Mouse (Mus musculus) forebrain, embryonic 10.5 days (tissue): Measurements from ENCODE around the gene Sema5b. TPM values are rescaled to one million over a fixed set of nuclear protein-coding genes. Genes with fewer than 3 reads are reported as not detected.

Experiments used
- DNase-seq: peaks from one replicate; pipeline ENCODE4 v3.0.0-alpha.2; 2017; ENCODE audit warnings: low spot score; ENCODE audit errors: extremely low spot score
- H3K27ac ChIP-seq: fragments of 300-500 bp; sonication (generic); 2 replicates; pipeline ENCODE4 v1.5.1; 2016; ENCODE audit warnings: mild to moderate bottlenecking
- H3K27me3 ChIP-seq: fragments of 300-500 bp; sonication (generic); 2 replicates; pipeline ENCODE4 v1.6.1; 2016; ENCODE audit warnings: mild to moderate bottlenecking; ENCODE audit not compliant: poor library complexity, severe bottlenecking
- H3K36me3 ChIP-seq: fragments of 300-500 bp; sonication (generic); replicated peaks from 2 replicates; pipeline ENCODE4 v1.6.1; 2016; ENCODE audit warnings: mild to moderate bottlenecking, moderate library complexity
- H3K4me1 ChIP-seq: fragments of 300-500 bp; sonication (generic); 2 replicates; pipeline ENCODE4 v1.6.1; 2016
- H3K4me3 ChIP-seq: fragments of 300-500 bp; sonication (generic); 2 replicates; pipeline ENCODE4 v1.5.1; 2016; ENCODE audit warnings: mild to moderate bottlenecking, moderate library complexity
- H3K9me3 ChIP-seq: fragments of 300-500 bp; sonication (generic); 2 replicates; pipeline ENCODE4 v1.6.1; 2016; ENCODE audit warnings: mild to moderate bottlenecking, moderate library complexity
- WGBS: fragments of 180-500 bp; shearing (Covaris S2); methylation state at CpG from one replicate; pipeline ENCODE4 v1.1.7; 2016; 5-methylcytosine and 5-hydroxymethylcytosine counted together
- polyA plus RNA-seq: library from polyadenylated mRNA; unstranded; fragments of >200 nt; fragmentation: Nextera tagmentation; extraction: Ambion mirVana; gene quantifications from 2 replicates; pipeline ENCODE4 v1.2.1, GENCODE M21; 2016

The Sema5b gene
- polyA plus RNA-seq, 1 experiment from 2014 or later = 37.5 TPM

DNA sequence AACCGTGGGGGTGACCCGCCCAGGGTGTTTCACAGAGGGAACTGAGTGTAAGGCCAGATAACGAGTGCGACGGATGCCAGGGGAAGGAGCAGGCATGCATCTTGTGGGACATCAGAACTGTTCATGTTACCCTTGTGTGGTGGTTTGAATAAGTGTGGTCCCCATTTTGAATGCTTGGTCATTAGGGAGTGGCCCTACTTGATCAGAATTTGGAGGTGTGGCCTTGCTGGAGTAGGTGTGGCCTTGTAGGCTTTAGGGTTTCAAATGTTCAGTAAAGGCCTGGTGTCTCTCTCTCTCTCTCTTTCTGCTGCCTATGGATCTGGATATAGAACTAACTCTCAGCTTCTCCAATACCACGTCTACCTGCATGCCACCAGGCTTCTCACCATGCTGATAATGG is 60.5 kb downstream of the Sema5b start:
- DNase-seq = no peak
- peaks cover 15% of the 10 kb centered on the region; the same call in 1 of the 2 replicates for H3K27me3 ChIP-seq
- no peak overlapping the region for H3K27ac ChIP-seq
- peaks cover 27% of the 10 kb centered on the region for H3K36me3 ChIP-seq
- H3K4me1 ChIP-seq = peaks cover 90% of the 10 kb centered on the region
- WGBS = 91% methylated on average over 6 of the region's 6 CpGs
- no peaks in the 10 kb centered on the region for H3K9me3 ChIP-seq
- H3K4me3 ChIP-seq = no peak overlapping the region

DNA sequence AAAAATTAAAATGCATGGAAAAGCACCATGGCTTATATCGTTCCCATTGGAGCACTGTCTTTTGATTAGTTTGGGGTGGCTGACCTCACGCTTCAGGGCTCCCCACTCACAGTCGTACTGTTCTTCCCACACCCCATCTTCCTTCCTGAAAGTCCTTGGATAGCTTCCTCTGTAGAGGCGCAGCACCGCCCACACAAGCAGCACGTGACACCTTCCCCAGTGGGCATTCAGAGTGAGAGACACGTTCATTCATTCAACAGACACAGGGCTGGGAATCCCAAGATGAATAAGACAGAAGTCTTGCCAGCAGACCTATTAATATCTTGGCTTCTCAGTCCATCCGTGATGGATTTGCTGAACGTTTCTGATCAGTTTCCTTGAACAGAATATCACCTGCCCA is 61.6 kb downstream of the Sema5b start:
- H3K36me3 ChIP-seq = peaks cover 27% of the 10 kb centered on the region
- no peak for DNase-seq
- no peaks in the 10 kb centered on the region for H3K9me3 ChIP-seq
- peaks cover 15% of the 10 kb centered on the region; the same call in 1 of the 2 replicates for H3K27me3 ChIP-seq
- H3K4me3 ChIP-seq = no peak overlapping the region
- no peak overlapping the region for H3K27ac ChIP-seq
- peaks cover 88% of the 10 kb centered on the region for H3K4me1 ChIP-seq
- 88% methylated on average over 9 of the region's 9 CpGs for WGBS

DNA sequence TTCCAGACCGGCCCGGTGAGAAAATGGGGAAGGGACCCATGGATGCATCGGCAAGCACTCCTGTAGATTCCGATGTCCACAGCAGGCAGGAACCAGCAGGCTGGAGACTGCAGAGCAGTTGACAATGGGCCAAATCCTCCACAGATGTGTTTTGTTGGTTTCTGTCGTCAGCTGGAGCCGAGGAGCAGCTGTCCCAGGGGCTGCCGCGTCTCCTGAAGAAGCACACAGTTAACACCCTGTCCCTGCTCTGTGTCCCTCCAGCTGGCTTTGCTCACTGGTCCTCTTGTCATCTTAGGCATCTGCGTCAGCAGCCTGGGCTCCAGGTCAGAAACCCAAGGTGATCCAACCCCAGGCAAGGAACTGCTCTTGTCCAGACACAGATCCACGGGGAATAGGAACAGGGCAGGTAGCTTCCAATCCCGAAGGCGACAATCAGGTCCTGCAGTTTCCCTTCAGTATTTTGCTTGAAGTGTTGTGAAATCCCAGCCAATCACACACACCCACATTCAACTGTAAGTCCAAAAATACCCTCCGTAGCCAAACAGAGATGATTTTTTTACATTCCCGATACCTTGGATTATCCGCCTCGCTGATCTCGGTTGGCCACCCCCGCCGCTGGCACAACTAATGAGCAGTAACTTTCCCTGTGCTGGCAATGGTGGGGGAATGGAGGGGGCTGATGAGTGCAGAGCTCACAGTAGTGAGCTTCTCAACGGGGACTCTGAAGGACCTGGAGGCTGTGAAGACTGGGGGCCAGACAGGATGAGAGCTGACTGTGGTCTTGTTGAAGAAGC is 63.0 kb downstream of the Sema5b start:
- Histone ChIP-seq H3K9me3 (no peaks in the 10 kb centered on the region), H3K4me1 (peaks cover 85% of the 10 kb centered on the region), H3K36me3 (peaks cover 20% of the 10 kb centered on the region), H3K27ac (peak overlapping the region; percentile 54; the same call in 1 of the 2 replicates), H3K4me3 (no peak overlapping the region), H3K27me3 (peaks cover 15% of the 10 kb centered on the region; the same call in 1 of the 2 replicates)
- DNase-seq = no peak
- 74% methylated on average over 20 of the region's 20 CpGs for WGBS

DNA sequence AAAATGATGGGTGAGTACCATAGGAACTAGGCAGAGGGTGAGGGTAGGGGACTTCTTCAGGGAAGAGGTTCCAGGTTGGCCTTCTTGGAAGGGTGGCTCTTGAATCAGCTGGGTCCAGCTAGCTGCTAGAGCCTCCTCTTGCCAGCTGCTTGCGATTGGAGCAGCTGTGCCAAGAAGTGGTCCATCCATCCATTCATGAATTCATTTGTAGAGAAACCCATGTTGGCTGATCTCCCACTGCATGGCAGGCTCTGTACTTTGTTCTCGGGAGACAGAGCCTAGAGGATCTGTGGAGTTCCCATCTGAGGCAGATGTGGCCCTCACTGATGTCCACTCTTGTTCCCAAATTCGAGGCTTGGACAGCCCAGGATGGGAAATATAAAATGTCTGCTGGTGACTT is 66.3 kb downstream of the Sema5b start:
- DNase-seq = no peak
- peaks cover 75% of the 10 kb centered on the region for H3K4me1 ChIP-seq
- peaks cover 11% of the 10 kb centered on the region; the same call in 1 of the 2 replicates for H3K27me3 ChIP-seq
- H3K27ac ChIP-seq = no peak overlapping the region
- no peaks in the 10 kb centered on the region; the same call in none of the 2 replicates for H3K36me3 ChIP-seq
- no peak overlapping the region for H3K4me3 ChIP-seq
- 88% methylated on average over 3 of the region's 3 CpGs for WGBS
- H3K9me3 ChIP-seq = no peaks in the 10 kb centered on the region

DNA sequence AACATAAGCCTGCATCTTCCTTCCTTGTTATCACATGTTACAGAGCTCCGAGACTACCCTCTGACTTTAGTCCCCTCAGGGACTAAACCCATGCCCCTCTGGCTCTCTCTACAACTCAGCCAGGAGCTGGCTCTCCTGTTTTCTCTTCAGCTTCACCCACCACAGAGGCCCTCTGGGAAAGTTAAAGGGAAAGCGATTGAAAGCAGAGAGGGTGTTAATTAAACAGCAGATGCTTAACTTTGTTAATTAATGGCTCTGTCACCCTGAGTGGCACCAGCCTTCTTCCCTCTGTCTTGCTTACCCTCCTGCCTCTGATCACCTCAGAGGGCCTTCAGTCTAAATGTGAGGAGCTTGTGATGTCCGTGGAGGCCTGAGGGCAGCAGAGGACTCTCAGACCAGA is 67.3 kb downstream of the Sema5b start:
- H3K4me1 ChIP-seq = peaks cover 66% of the 10 kb centered on the region
- WGBS = 38% methylated on average over 3 of the region's 3 CpGs
- H3K27ac ChIP-seq = no peak overlapping the region

DNA sequence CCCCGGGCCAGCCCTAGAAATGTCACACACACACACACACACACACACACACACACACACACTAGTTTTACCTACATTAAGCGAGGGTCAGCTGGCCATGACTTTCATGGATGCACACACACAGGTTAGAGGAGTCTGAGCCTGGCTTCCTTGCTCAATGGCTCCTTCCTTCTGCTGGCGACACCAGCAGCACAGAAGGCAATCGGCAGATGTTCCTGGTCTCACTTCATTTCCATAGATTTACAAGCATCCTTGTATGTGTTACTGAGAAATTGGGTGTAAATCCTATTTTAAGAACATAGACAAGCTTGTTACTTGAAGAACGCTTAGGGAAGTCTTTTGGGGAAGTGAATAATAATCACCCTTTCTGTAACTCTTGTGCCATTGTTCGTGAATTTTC is 68.6 kb downstream of the Sema5b start:
- H3K27me3 ChIP-seq = no peaks in the 10 kb centered on the region
- no peak for DNase-seq
- no peaks in the 10 kb centered on the region; the same call in 1 of the 2 replicates for H3K36me3 ChIP-seq
- WGBS = 91% methylated on average over 6 of the region's 6 CpGs
- H3K9me3 ChIP-seq = no peaks in the 10 kb centered on the region
- no peak overlapping the region for H3K4me3 ChIP-seq
- no peak overlapping the region for H3K27ac ChIP-seq
- H3K4me1 ChIP-seq = peaks cover 66% of the 10 kb centered on the region

More for the DNA sequence above, 67.3 kb downstream of the Sema5b start:
- Histone ChIP-seq H3K9me3 (no peaks in the 10 kb centered on the region), H3K4me3 (no peak overlapping the region), H3K36me3 (no peaks in the 10 kb centered on the region; the same call in none of the 2 replicates), H3K27me3 (peaks cover 5% of the 10 kb centered on the region; the same call in 1 of the 2 replicates)
- DNase-seq = no peak

DNA sequence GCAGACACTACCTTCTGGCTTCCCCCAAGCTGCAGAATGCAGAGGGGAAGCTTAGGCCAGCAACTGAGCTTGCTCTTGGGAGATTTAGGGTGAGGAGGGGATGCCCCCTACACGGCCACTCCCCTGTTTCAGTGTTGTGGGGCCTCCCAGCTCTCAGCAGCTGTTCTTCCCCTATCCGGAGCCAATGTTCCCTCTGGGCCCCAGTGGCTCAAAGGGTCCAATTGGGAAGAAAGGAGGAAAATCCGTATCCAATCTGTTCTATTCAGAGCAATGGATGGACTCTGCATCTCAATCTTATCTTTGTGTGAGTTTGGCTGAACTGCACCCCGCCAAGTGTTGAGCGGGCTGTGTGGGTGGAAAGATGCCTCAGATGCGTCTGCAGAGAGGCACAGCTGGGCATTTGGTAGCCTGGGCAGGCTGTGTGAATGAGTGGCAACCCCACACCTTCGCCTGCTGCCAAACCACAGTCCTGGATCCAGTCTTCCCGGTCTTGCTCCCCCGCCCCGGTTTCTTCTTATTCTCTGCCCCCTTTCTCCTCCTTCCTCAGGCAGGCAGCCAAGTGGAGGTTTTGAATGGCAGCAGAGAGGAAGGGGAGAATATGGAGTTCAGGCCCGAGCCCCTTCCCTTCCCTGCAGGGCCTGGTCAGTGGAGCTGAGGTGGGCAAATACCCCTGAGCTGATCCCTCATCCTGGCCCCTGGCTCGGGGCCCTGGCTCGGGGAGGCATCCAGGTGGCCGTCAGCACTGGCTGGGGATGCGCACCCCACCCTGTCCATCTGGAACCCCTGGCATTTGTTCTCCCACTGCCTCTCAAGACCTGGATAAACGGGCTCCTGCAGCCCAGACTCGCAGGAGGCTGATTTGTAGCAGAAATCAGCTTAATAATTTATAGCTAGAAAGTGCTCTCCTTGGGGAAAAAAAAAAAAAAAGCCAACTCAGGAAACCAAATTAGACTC is 73.2 kb downstream of the Sema5b start:
- peak overlapping the region; percentile 72 for H3K27ac ChIP-seq
- H3K4me3 ChIP-seq = no peak overlapping the region
- no peaks in the 10 kb centered on the region for H3K9me3 ChIP-seq
- 66% methylated on average over 17 of the region's 17 CpGs for WGBS
- peaks cover 9% of the 10 kb centered on the region for H3K36me3 ChIP-seq
- no peak for DNase-seq
- no peaks in the 10 kb centered on the region for H3K27me3 ChIP-seq
- peaks cover 34% of the 10 kb centered on the region for H3K4me1 ChIP-seq

DNA sequence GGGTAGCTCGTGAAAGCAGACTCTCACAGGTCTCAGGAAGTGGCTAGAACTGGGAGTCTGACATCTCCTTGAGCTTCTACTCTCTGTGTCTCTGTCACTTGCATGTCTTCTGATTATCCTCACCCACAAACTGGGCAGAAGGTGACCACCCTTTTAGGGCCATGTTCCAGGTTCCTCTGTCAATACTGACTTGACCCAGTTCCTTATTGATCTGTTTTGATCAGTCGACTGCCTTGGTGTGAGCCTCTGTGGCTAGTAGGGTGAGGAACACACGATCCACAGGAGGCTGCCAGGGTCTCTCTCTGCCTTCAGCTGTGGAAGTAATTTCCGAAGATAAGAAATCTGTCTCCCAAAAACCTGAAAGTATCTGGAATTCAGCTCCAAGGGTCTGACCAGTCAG is 76.8 kb downstream of the Sema5b start:
- DNase-seq = no peak
- no peaks in the 10 kb centered on the region for H3K27me3 ChIP-seq
- no peak overlapping the region for H3K27ac ChIP-seq
- 87% methylated on average over 4 of the region's 4 CpGs for WGBS
- H3K4me1 ChIP-seq = peaks cover 22% of the 10 kb centered on the region
- no peaks in the 10 kb centered on the region for H3K9me3 ChIP-seq
- H3K36me3 ChIP-seq = peaks cover 13% of the 10 kb centered on the region
- no peak overlapping the region for H3K4me3 ChIP-seq

DNA sequence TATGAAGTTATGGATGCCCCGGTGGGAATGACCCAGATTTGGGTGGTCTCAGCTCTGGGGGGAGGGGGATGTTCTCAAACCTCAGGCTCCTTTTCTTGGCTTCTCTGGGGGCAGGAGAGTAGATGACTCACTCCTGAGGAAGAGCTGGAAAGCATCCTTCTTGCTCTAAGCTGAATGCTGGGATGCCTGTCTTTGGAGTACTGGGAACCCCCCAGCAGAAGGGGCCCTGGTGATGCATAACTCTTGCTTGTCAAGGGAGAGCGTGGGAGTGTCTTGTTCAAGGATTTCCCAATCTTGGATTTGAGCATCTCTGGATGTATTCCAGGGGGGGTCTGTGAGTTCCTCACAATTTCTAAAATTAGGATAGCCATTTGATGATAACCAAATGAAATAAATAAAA is 82.1 kb downstream of the Sema5b start:
- Histone ChIP-seq H3K4me3 (no peak overlapping the region), H3K27me3 (no peaks in the 10 kb centered on the region), H3K36me3 (peaks cover 39% of the 10 kb centered on the region), H3K4me1 (peaks cover 36% of the 10 kb centered on the region), H3K27ac (no peak overlapping the region), H3K9me3 (no peaks in the 10 kb centered on the region)
- DNase-seq = no peak
- WGBS = 97% methylated on average over 2 of the region's 2 CpGs

DNA sequence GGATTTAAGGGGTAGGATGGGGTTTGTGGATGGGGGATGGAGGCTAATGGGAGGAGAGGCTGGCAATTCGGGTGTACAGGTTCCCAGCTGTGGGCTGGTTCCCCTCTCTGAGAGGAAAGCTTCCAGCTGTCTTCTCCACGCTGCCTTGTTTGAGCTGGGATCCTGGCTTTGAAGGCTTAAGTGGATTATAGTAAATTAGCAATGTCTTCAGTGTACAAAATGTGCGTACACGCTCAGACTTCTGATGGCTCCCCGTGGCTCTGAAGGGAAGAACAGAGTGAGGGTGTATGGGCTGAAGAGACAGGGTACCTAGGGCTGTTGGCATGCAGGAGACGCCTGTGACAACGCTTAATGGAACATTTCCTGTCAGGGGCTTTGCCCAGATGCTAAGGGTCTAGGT is 83.0 kb downstream of the Sema5b start:
- peaks cover 49% of the 10 kb centered on the region for H3K36me3 ChIP-seq
- no peaks in the 10 kb centered on the region for H3K27me3 ChIP-seq
- WGBS = 55% methylated on average over 7 of the region's 7 CpGs
- peaks cover 41% of the 10 kb centered on the region for H3K4me1 ChIP-seq
- no peak for DNase-seq
- no peak overlapping the region for H3K4me3 ChIP-seq
- H3K9me3 ChIP-seq = no peaks in the 10 kb centered on the region
- H3K27ac ChIP-seq = no peak overlapping the region

DNA sequence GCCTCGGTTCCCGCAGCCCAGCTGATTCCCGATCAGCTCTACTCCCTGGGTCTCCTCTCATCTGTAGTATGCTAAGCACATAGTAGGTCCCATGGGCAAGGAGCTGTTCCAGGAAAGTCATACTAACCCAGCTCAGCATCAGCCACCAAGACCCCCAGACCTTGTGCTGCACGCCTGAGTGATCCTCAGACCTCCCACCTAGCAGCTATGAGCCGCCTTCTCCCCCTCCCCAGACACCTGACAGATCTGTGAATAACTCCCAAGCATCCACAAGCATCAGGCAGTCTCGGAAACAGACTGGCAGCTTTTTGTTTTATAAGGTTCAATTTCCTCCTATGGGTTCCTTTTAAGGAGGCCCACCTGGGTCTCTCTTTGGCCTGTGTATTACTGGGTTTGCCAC is 83.9 kb downstream of the Sema5b start:
- Histone ChIP-seq H3K27me3 (no peaks in the 10 kb centered on the region), H3K36me3 (peaks cover 56% of the 10 kb centered on the region), H3K4me3 (no peak overlapping the region), H3K27ac (no peak overlapping the region), H3K9me3 (no peaks in the 10 kb centered on the region), H3K4me1 (peaks cover 41% of the 10 kb centered on the region)
- 74% methylated on average over 6 of the region's 6 CpGs for WGBS
- DNase-seq = no peak

DNA sequence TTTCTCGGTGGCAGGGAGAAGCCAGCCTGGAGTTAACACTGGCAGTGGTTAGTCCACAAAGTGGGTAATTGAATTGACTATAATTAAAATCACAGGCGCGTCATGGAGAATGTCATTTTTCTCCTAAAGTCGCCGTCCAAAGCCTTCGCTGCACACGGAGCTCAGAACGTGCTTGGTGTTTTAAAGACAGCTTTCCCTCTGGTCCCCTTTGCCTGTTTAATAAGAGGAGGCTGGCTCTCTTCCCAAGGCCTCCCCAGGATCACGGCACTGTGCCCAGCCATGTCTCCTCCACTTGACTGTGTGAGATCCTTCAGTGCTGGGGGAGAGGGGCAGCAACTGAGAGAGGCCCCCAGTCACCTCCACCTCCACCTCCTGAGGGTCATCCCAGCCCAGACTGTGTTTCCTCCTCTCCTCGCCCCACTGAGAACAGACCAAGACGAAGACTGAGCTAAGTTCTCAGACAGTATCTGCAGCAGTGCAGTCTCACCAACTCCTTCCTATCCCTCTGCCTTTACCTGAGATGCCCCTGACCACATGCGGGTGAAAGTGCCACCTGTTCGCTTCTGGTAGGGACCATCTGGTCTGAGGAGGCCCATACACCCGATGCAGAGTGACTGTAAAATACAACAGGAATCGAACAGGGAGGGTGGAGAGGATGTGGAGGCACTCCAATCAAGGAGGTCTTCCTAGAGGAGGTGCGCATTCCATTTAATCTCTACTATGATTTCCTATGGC is 84.5 kb downstream of the Sema5b start:
- Histone ChIP-seq H3K4me1 (peaks cover 41% of the 10 kb centered on the region), H3K36me3 (peaks cover 61% of the 10 kb centered on the region), H3K4me3 (no peak overlapping the region), H3K9me3 (no peaks in the 10 kb centered on the region), H3K27me3 (no peaks in the 10 kb centered on the region), H3K27ac (no peak overlapping the region)
- 83% methylated on average over 16 of the region's 16 CpGs for WGBS
- DNase-seq = no peak
